Mouse (Mus musculus) layer of hippocampus, adult 18-20 months (tissue): ENCODE results near the gene Ppp1r13l. TPM values are rescaled to one million over a fixed set of nuclear protein-coding genes. Genes with fewer than 3 reads are reported as not detected.

Experiments
- DNase-seq, 2 experiments: peaks; one replicate each; pipeline ENCODE4 v3.0.0; 2022; ENCODE audit warnings: low spot score in 2 of 2
- long read RNA-seq: library from polyadenylated mRNA; stranded (forward); transcript quantifications from one replicate; pipeline ENCODE4 v2.0.0, GENCODE M21; 2021
- total RNA-seq, 2 experiments: library from RNA; stranded (reverse); gene quantifications; 2 replicates each; pipeline ENCODE4 v1.2.3; 2021

Ppp1r13l gene
- total RNA-seq, result 1 to 10 TPM; 6.3 to 7.8 TPM
- long read RNA-seq, partial matches to known transcripts, result 6 of 7 reads
- long read RNA-seq, other reads (novel, unspliced or antisense), result 1 of 7 reads

GRCm38 (mm10) chr7:19359299-19359891, at the start of gene Ppp1r13l, which contains the start of gene Cd3eap:
Gene Ppp1r13l, plus strand, starts transcription at chr7:19359749.
Gene Cd3eap, minus strand, starts transcription at chr7:19359483.
- peak; percentile 85 to 92 for DNase-seq

GRCm38 (mm10) chr7:19309884-19310641, 49.5 kb upstream of the Ppp1r13l start, which contains the start of gene Fosb:
Gene Fosb, minus strand, starts transcription at chr7:19310051.
- DNase-seq, result peak; percentile 93 to 98

GRCm38 (mm10) chr7:19311991-19312390, 47.6 kb upstream of the Ppp1r13l start:
- DNase-seq, result no peak

DNA sequence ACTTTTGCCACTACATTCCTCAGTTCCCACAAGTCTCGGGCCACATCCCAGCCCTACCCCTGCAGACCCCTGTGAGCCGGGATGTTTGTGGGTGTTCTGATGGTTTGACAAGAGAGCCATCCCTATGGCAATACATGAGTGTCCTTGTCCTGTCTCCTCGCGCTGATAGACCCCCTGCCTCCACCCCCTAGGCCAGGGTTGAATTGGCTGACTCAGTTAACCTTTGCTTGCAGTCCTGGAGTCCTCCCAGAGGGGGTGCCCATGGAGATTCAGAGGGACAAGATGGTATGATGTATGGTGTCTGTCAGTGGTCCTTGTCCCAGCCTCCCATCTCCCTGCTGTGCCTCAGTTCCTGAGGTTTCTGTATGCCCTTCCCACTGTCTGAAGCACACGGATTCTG, 45.5 kb upstream of the Ppp1r13l start:
- DNase-seq, result no peak

DNA sequence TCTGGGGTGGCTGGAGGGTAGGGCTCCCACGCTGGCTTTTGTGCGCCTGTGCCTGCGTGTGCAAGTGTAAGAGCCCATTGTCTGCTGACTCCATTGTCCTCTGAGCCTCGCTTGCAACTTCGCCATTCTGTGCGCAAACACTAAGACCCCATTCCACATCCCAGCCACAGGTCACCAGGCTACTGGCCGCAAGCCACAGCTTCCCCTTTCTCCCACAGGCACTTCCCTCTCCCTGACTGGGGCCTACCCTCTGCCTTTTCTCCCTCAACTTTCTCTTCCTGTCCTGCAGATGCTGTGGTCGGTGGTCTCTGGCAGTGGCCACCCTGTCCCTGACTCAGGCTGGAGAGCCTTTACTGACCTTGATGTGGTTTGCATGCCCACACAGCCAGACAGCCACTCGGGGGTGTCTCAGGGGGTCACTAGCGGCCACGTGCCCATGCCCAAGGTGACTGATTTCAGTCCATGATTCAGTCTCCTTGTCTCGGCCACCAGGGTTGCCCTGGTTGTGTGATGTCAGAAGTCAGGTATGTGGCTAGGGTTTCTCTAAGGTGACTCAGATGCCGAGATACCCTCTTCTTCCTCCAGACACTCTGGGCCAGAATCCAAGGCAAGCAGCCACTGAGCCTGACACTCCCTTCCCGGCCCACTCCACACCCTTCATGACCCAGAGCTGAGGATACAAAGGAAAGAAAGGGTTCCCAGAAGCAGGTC, 42.9 kb upstream of the Ppp1r13l start:
- DNase-seq, result no peak

- no peak for DNase-seq
These were observed 41.3 kb upstream of the Ppp1r13l start for GRCm38 (mm10) chr7:19318201-19318600.

- no peak for DNase-seq
These were observed 40.9 kb upstream of the Ppp1r13l start for GRCm38 (mm10) chr7:19318676-19319075.

DNA sequence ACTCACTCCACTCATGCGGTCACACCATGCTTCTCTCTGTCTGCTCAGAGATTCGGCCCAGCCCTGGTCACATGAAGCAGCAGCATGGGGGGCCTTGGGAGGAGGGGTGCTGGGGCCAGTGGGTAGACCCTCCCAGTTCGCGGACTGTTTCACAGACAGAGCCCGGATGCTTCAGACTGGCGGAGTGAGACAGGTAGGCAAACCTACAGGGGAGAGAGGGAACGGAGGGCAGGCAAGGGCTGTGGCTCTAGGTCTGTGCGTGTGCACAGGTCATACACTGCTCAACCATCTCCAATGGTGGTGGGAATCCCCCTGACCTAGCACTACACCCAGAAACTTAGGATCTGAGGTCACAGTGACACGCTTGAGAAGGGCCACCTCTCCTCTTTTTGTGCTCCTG, 40.1 kb upstream of the Ppp1r13l start:
- no peak for DNase-seq

- DNase-seq, result peak; percentile 94 to 96
These were observed 39.6 kb upstream of the Ppp1r13l start for GRCm38 (mm10) chr7:19319906-19320305.

GRCm38 (mm10) chr7:19320637-19321036, 38.9 kb upstream of the Ppp1r13l start:
- DNase-seq, result no peak

DNA sequence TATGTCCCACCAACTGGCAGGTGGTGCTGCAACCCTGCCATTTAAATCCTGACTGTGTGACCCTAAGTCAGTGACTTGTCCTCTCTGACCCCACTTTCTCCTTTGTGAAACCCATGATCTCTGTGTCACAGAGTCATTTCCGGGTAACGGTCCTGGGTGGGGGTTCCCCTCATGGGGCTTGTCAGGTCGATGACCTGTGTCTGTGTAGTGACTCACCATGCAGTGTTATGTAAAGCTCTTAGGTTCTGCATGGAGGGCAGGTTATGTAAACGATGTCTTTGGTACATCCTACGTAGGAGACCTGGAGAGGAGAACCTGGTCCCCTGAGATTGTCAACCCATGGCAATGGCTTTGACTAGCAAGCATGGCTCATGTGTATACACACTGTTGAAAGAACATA, 38.1 kb upstream of the Ppp1r13l start:
- no peak for DNase-seq

- no peak for DNase-seq
These were observed 37.1 kb upstream of the Ppp1r13l start for GRCm38 (mm10) chr7:19322489-19322888.

- DNase-seq, result no peak
These were observed 35.3 kb upstream of the Ppp1r13l start for GRCm38 (mm10) chr7:19324221-19324620.

DNA sequence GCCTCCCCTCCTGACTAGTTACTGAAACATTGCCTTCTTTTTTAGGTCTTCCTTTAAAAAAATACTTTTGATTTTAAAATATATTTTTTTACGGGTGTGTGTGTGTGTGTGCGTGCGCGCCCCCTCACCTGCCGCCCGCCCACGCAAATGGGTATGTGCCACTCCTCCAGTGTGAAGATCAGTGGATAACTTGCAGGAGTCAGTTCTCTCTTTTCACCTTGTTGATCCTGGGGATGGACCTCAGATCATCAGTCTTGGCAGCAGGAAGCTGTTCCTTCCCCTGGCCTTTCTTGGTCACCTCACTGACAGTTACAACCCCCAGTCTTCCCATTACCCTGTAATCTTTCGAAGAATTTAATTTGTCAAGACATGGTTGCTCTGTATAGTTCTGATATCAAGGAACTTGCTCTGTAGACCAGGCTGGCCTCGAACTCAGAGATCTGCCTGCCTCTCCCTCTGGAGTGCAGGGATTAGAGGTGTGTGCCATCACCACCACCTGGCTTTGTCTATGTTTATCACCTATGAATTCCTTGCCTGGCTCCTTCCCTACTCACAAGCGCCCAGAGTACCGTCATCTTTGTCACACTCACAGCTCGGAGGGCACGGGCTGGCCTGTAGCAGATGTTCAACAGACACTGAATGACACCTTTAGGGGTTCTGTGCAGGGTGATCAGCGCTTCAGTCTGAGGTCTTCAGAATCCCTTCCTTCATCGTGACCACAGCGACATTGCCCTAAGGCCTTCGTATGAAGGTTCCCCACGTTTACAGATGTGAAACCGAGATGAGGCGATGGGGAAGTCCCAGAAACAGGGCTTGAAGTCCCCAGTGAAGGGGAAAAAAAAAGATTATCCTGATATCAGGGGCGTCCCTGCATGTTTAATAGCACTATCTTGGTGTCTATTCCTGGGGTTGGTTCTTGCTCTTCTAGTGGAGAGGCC, 34.0 kb upstream of the Ppp1r13l start:
- no peak for DNase-seq

GRCm38 (mm10) chr7:19326359-19326758, 33.2 kb upstream of the Ppp1r13l start:
- peak in 1 of 2 experiments; percentile 73 for DNase-seq

GRCm38 (mm10) chr7:19327128-19327527, 32.4 kb upstream of the Ppp1r13l start:
- DNase-seq, result peak; percentile 83 to 89

GRCm38 (mm10) chr7:19327782-19328181, 31.8 kb upstream of the Ppp1r13l start:
- no peak for DNase-seq

- no peak for DNase-seq
These were observed 31.1 kb upstream of the Ppp1r13l start for GRCm38 (mm10) chr7:19328425-19328824.

DNA sequence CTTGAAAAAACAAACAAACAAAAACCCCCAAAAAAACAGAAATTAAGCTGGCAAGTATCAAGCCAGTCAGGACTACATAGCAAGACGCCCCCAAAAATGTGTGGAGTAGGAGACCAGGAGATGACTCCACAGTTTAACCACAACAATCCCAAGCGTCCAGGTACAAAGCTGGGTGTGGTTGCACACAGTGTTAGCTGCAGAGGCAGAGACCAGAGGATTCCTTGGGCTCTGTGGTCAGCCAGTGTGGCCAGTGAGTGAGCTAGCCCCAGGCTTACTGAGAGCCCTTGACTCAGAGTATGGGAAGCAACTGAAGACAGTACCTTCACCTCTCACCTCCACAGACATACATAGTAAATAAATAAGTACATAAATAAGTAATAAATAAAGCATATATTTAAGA, 27.6 kb upstream of the Ppp1r13l start:
- no peak for DNase-seq

DNA sequence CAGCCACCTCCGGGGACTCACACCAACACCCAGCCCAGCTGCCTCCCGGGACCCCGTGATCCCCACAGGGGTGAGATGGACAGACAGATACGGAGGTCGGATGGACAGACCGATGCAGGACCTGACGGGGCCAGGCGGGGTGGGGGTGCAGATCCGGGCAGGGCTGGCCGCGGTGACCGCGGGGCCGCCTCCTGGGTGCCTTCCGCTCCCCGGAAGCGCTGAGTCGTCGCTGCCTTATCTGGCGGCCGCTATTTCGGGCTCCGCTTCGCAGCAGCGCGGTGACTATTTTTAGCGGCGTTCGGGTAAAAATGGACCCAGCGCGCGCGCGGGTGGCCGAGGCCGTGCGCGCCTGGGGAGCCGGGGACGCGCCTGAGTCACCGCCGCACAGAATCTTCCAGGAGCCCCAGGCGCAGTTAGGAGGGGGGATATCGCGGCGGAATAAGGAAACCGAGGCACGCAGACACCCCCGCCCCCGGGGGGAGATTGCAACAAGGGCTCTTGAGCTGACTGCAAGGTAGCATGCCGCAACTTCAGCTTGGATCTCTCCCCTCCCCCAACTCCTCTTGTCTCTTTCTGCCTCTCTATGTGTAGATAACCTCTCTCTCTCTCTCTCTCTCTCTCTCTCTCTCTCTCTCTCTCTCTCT, 26.7 kb upstream of the Ppp1r13l start:
- peak; percentile 79 to 85 for DNase-seq
